Mouse (Mus musculus): ENCODE measurements around the gene Dscaml1. TPM values are rescaled to one million over a fixed set of nuclear protein-coding genes. Genes with fewer than 3 reads are reported as not detected.
"Not testable (repeated sequence)": the region's sequence is repeated elsewhere in the genome, so short reads cannot be mapped to it uniquely, and the experiment has no call there.

Gene Dscaml1
- polyA plus RNA-seq, 1 experiment from 2014 or later = 0.67 TPM

- no peak overlapping the region for H3K4me3 ChIP-seq
- peaks cover 56% of the 10 kb centered on the region for H3K36me3 ChIP-seq (replicated peaks)
- no peak for DNase-seq (ENCODE audit: low spot score)
- no peak overlapping the region for H3K27ac ChIP-seq (replicated peaks)
- no peaks in the 10 kb centered on the region for H3K9me3 ChIP-seq
- H3K27me3 ChIP-seq (replicated peaks; ENCODE audit: low read depth, poor library complexity, severe bottlenecking) = no peaks in the 10 kb centered on the region
- WGBS = 82% methylated on average over 18 of the region's 18 CpGs
- peaks cover 7% of the 10 kb centered on the region for H3K4me1 ChIP-seq
Measured at GRCm38 (mm10) chr9:45768421-45768820, 342.0 kb downstream of the Dscaml1 start.

- Histone ChIP-seq H3K9me3 (no peaks in the 10 kb centered on the region), H3K27me3 (replicated peaks; ENCODE audit: low read depth, poor library complexity, severe bottlenecking) (no peaks in the 10 kb centered on the region), H3K27ac (replicated peaks) (no peak overlapping the region), H3K36me3 (replicated peaks) (peaks cover 68% of the 10 kb centered on the region), H3K4me1 (peaks cover 7% of the 10 kb centered on the region), H3K4me3 (no peak overlapping the region)
- 89% methylated on average over 5 of the region's 5 CpGs for WGBS
- no peak for DNase-seq (ENCODE audit: low spot score)
Measured at GRCm38 (mm10) chr9:45769596-45769995, 343.2 kb downstream of the Dscaml1 start.

GRCm38 (mm10) chr9:45774088-45774487, 347.7 kb downstream of the Dscaml1 start:
- Histone ChIP-seq H3K4me3 (no peak overlapping the region), H3K9me3 (no peaks in the 10 kb centered on the region), H3K4me1 (0 out of 2 replicates have a peak, but pooled peaks cover 3% of the 10 kb centered on the region), H3K36me3 (replicated peaks) (peaks cover 95% of the 10 kb centered on the region), H3K27ac (replicated peaks) (no peak overlapping the region), H3K27me3 (replicated peaks; ENCODE audit: low read depth, poor library complexity, severe bottlenecking) (no peaks in the 10 kb centered on the region)
- WGBS = 74% methylated on average over 6 of the region's 6 CpGs
- no peak for DNase-seq (ENCODE audit: low spot score)

GRCm38 (mm10) chr9:45776176-45776575, 349.7 kb downstream of the Dscaml1 start:
- H3K36me3 ChIP-seq (replicated peaks) = peaks cover 83% of the 10 kb centered on the region
- not testable (repeated sequence) for H3K9me3 ChIP-seq; DNase-seq (ENCODE audit: low spot score); H3K27ac ChIP-seq (replicated peaks); H3K4me3 ChIP-seq; H3K27me3 ChIP-seq (replicated peaks; ENCODE audit: low read depth, poor library complexity, severe bottlenecking); H3K4me1 ChIP-seq
- 83% methylated on average over 3 of the region's 3 CpGs for WGBS

- Histone ChIP-seq H3K9me3 (no peaks in the 10 kb centered on the region), H3K4me3 (no peak overlapping the region), H3K36me3 (replicated peaks) (peaks cover 56% of the 10 kb centered on the region), H3K4me1 (0 out of 2 replicates have a peak, but pooled peaks cover 5% of the 10 kb centered on the region), H3K27me3 (replicated peaks; ENCODE audit: low read depth, poor library complexity, severe bottlenecking) (no peaks in the 10 kb centered on the region), H3K27ac (replicated peaks) (peak overlapping the region; percentile 58; the same call in 1 of the 2 replicates)
- no peak for DNase-seq (ENCODE audit: low spot score)
- WGBS = 68% methylated on average over 6 of the region's 6 CpGs
Measured at GRCm38 (mm10) chr9:45779201-45779600, 352.8 kb downstream of the Dscaml1 start.

GRCm38 (mm10) chr9:45783249-45784069, 357.0 kb downstream of the Dscaml1 start:
- 92% methylated on average over 12 of the region's 12 CpGs for WGBS
- no peak overlapping the region for H3K4me3 ChIP-seq
- no peak overlapping the region for H3K27ac ChIP-seq (replicated peaks)
- DNase-seq (ENCODE audit: low spot score) = no peak
- peaks cover 8% of the 10 kb centered on the region; the same call in 1 of the 2 replicates for H3K4me1 ChIP-seq
- H3K9me3 ChIP-seq = no peaks in the 10 kb centered on the region
- peaks cover 39% of the 10 kb centered on the region for H3K36me3 ChIP-seq (replicated peaks)
- no peaks in the 10 kb centered on the region for H3K27me3 ChIP-seq (replicated peaks; ENCODE audit: low read depth, poor library complexity, severe bottlenecking)

GRCm38 (mm10) chr9:45787071-45787470, 360.6 kb downstream of the Dscaml1 start:
- 96% methylated on average over 8 of the region's 8 CpGs for WGBS
- H3K9me3 ChIP-seq = no peaks in the 10 kb centered on the region
- no peaks in the 10 kb centered on the region for H3K27me3 ChIP-seq (replicated peaks; ENCODE audit: low read depth, poor library complexity, severe bottlenecking)
- peaks cover 48% of the 10 kb centered on the region for H3K36me3 ChIP-seq (replicated peaks)
- no peak overlapping the region for H3K4me3 ChIP-seq
- H3K4me1 ChIP-seq = peaks cover 9% of the 10 kb centered on the region; the same call in 1 of the 2 replicates
- H3K27ac ChIP-seq (replicated peaks) = no peak overlapping the region
- DNase-seq (ENCODE audit: low spot score) = no peak

- 89% methylated on average over 6 of the region's 6 CpGs for WGBS
- no peaks in the 10 kb centered on the region for H3K27me3 ChIP-seq (replicated peaks; ENCODE audit: low read depth, poor library complexity, severe bottlenecking)
- DNase-seq (ENCODE audit: low spot score) = no peak
- H3K36me3 ChIP-seq (replicated peaks) = peaks cover 53% of the 10 kb centered on the region
- H3K4me1 ChIP-seq = peaks cover 9% of the 10 kb centered on the region; the same call in 1 of the 2 replicates
- no peak overlapping the region for H3K27ac ChIP-seq (replicated peaks)
- H3K9me3 ChIP-seq = no peaks in the 10 kb centered on the region
- H3K4me3 ChIP-seq = no peak overlapping the region
Measured at GRCm38 (mm10) chr9:45787547-45787946, 361.1 kb downstream of the Dscaml1 start.

GRCm38 (mm10) chr9:45788405-45788804, 362.0 kb downstream of the Dscaml1 start:
- WGBS = 55% methylated on average over 5 of the region's 5 CpGs
- H3K9me3 ChIP-seq = no peaks in the 10 kb centered on the region
- DNase-seq (ENCODE audit: low spot score) = no peak
- H3K27me3 ChIP-seq (replicated peaks; ENCODE audit: low read depth, poor library complexity, severe bottlenecking) = no peaks in the 10 kb centered on the region
- peaks cover 9% of the 10 kb centered on the region; the same call in 1 of the 2 replicates for H3K4me1 ChIP-seq
- H3K27ac ChIP-seq (replicated peaks) = no peak overlapping the region
- no peak overlapping the region for H3K4me3 ChIP-seq
- H3K36me3 ChIP-seq (replicated peaks) = peaks cover 62% of the 10 kb centered on the region

GRCm38 (mm10) chr9:45791456-45792142, 365.2 kb downstream of the Dscaml1 start:
- peaks cover 71% of the 10 kb centered on the region for H3K36me3 ChIP-seq (replicated peaks)

GRCm38 (mm10) chr9:45792235-45792634, 365.8 kb downstream of the Dscaml1 start:
- H3K36me3 ChIP-seq (replicated peaks) = peaks cover 65% of the 10 kb centered on the region
- no peaks in the 10 kb centered on the region for H3K9me3 ChIP-seq
- peaks cover 9% of the 10 kb centered on the region; the same call in 1 of the 2 replicates for H3K4me1 ChIP-seq
- DNase-seq (ENCODE audit: low spot score) = no peak
- H3K4me3 ChIP-seq = no peak overlapping the region
- no peak overlapping the region for H3K27ac ChIP-seq (replicated peaks)
- 80% methylated on average over 1 of the region's 1 CpGs for WGBS
- H3K27me3 ChIP-seq (replicated peaks; ENCODE audit: low read depth, poor library complexity, severe bottlenecking) = no peaks in the 10 kb centered on the region

More at GRCm38 (mm10) chr9:45791456-45792142, 365.2 kb downstream of the Dscaml1 start:
- DNase-seq (ENCODE audit: low spot score) = no peak
- Histone ChIP-seq H3K4me1 (peaks cover 9% of the 10 kb centered on the region; the same call in 1 of the 2 replicates), H3K27me3 (replicated peaks; ENCODE audit: low read depth, poor library complexity, severe bottlenecking) (no peaks in the 10 kb centered on the region), H3K4me3 (no peak overlapping the region), H3K27ac (replicated peaks) (no peak overlapping the region; the same call in 1 of the 2 replicates), H3K9me3 (no peaks in the 10 kb centered on the region)
- 77% methylated on average over 8 of the region's 8 CpGs for WGBS

GRCm38 (mm10) chr9:45793697-45794096, 367.3 kb downstream of the Dscaml1 start:
- 93% methylated on average over 6 of the region's 6 CpGs for WGBS
- H3K36me3 ChIP-seq (replicated peaks) = peaks cover 63% of the 10 kb centered on the region
- DNase-seq (ENCODE audit: low spot score) = no peak
- H3K4me3 ChIP-seq = no peak overlapping the region
- H3K27me3 ChIP-seq (replicated peaks; ENCODE audit: low read depth, poor library complexity, severe bottlenecking) = no peaks in the 10 kb centered on the region
- no peak overlapping the region for H3K27ac ChIP-seq (replicated peaks)
- no peaks in the 10 kb centered on the region for H3K9me3 ChIP-seq
- H3K4me1 ChIP-seq = peaks cover 13% of the 10 kb centered on the region

All from embryonic facial prominence, embryonic 10.5 days (tissue).